Mouse (Mus musculus) T-helper 17 cell (primary cell): ENCODE measurements at regions not wholly inside any gene's neighbourhood (a gene's known extent, or its start where the extent isn't known, plus 50 kb on each side); places are given as distances from the start of the nearest gene placed in this dataset.

Experiments
- in situ Hi-C, 2 experiments: fragments of 300-600 bp; cut with MboI, MseI; formaldehyde crosslinking; loops; 1 replicate in 1 of 2; 2 replicates in 1 of 2; pipeline ENCODE4 v1.15.1; 2025; ENCODE audit warnings: high pct_unique_total_duplicates in 2 of 2

DNA sequence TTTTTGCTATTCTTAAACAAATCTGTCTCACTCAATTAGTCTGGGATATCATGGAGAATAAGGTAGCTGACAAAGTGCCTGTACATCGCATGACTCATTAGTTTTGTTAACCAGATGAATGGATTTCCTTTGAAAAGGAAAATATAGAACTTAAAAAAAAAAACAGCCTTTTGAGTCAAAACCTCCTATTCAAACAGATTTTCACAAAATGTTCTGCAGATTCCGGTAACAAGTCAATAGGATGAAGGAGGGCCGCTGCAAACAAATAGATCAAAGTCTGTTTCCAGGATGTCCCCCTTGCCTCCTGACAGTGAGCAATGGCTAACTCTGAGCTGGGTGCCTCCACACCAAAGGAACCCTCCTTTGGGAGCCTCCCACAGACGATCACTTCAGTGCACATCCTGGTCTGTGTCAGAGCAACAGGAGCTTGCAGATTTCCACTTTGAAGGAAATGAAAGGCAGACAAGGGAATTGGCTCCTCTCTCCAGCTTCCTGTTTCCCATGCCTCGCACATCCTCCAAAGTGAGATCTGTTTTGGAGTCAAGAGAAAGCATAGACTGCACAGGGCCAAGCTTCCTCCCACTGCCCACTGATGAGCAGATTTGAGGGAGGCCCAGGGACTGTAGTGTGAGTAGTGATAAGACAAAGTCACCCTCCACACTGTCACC lies 243.8 kb upstream of the Gadl1 start:
- in situ Hi-C loops, result no loop called here

- in situ Hi-C loops, result no loop called here
Measured at GRCm38 (mm10) chr9:115666530-115666929, 242.7 kb upstream of the Gadl1 start.

DNA sequence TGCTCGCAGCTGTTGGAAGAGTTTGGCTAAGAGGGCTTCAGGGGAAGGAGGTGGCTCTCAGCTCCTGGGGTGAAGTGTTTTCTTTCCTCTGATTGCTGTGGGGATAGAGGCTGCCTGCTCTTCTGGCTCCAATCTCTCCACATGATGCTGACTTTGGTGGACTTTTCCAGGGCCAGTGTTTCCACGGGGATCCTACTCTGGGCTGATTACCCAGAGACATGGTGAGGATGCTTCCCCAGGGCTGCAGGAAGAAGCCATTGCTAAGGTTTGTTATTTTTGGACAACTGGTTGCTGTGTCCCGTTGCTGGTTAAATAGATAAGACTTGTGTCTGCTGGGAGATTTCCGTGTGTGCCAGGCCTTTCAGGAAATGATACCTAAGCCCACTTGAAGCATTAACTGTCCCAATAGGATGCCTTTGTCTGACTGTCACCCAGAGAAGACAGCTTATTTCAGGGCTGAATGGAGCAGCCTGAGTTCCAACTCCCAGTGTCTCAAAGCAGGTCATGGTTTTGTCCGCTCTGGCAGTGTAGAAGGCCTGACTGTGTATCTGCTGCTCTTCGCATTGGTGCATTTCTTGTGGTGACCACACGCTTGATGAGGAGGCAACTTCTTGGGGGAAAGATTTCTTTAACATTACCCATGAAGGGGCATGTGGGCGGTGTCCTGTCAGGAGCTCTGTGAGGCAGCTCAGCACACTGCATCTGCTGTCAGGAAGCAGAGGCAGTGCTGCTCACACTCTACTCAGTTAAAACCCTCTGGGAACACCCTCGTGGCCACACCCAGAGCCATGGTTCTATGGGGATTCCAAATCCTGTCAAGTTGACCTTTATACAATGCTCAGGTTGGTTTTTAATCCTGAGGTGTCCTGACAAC lies 228.3 kb upstream of the Gadl1 start:
- in situ Hi-C loops, result no loop called here

- in situ Hi-C loops, result no loop called here
Measured at GRCm38 (mm10) chr9:115681841-115682240, 227.4 kb upstream of the Gadl1 start.

DNA sequence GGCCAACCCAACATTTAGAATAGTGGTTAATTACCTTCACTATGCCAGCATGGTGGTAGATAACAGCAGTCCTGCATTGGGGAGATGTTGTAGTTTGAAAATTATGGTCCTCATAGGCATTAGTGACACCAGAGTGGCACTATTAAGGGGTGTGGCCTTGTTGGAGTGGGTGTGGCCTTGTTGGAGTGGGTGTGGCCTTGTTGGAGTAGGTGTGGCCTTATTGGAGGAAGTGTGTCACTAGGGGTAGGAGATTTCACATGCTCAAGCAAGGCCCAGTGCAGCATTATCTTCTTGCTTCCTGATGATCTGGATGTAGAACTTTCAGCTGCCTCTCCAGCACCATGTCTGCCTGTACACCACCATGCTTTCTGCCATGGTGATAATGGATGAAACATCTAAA lies 225.3 kb upstream of the Gadl1 start:
- in situ Hi-C loops, result no loop called here

DNA sequence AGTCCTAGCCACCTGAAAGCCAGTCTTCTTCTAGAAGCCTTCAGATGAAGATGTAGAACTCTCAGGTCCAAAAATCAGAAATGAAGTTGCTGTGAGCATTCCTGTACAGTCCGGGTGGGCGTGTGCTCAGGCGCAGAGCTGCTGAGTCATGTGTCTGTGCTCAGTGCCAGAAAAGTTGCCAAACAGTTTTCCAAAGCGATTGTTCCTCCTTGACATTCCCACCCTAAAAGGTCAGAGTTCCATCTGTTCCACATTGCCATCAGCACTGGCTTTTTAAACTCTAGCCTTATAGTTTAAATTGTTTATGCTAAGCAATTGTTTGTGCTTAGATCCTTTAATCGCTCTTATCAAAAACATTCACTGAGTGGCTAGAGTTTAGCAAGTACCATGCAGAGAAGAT lies 222.7 kb upstream of the Gadl1 start:
- in situ Hi-C loops, result no loop called here

DNA sequence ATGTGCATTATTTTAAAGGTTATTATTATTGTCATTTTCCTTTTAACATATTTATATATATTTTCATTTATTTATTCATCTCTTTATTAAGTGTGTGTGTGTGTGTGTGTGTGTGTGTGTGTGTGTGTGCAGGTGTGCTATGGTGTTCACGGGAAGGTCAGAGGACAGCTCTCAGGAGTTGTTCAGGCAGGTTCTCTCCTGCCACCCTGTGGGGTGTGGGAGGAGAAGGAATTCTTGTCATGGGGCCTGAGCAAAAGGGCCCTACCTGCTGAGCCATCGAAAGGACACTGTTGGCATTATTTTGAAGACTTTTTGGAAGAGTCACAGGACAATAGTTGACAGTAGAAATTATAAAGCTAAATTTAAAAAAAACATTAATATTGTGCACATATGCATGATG lies 216.4 kb upstream of the Gadl1 start:
- in situ Hi-C loops, result loop anchor here in 1 of 2 experiments (5.0 kb wide), 1 partner anchor 106 kb away; no protein-coding TSS in a partner anchor

DNA sequence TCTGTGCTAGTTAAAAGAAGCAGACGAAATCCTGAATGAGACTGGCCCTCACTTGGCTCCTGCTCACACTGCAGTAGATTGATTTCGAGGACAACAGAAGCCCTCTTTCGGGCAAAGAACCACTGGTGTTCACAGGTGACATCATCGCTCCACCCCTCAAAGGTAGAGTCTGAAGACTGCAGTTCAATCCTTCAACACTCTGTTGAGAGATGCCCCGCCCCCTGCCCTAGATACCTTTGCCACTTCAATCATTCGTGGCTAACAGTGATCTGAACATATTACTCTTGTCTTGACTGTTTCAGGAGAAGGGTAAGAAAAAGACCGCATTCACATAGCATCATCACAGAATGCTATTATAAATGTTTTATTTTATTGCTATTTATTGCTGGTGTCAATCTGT lies 205.5 kb upstream of the Gadl1 start:
- in situ Hi-C loops, result loop anchor here (5.0 to 25.0 kb wide), 2 partner anchors 91 to 334 kb away; no protein-coding TSS in a partner anchor

- in situ Hi-C loops, result loop anchor here (5.0 to 25.0 kb wide), 2 partner anchors 92 to 333 kb away; no protein-coding TSS in a partner anchor
Measured at GRCm38 (mm10) chr9:115704249-115704648, 205.0 kb upstream of the Gadl1 start.

- in situ Hi-C loops, result loop anchor here in 1 of 2 experiments (25.0 kb wide), 1 partner anchor 332 kb away; no protein-coding TSS in a partner anchor
Measured at GRCm38 (mm10) chr9:115705761-115706160, 203.5 kb upstream of the Gadl1 start.

DNA sequence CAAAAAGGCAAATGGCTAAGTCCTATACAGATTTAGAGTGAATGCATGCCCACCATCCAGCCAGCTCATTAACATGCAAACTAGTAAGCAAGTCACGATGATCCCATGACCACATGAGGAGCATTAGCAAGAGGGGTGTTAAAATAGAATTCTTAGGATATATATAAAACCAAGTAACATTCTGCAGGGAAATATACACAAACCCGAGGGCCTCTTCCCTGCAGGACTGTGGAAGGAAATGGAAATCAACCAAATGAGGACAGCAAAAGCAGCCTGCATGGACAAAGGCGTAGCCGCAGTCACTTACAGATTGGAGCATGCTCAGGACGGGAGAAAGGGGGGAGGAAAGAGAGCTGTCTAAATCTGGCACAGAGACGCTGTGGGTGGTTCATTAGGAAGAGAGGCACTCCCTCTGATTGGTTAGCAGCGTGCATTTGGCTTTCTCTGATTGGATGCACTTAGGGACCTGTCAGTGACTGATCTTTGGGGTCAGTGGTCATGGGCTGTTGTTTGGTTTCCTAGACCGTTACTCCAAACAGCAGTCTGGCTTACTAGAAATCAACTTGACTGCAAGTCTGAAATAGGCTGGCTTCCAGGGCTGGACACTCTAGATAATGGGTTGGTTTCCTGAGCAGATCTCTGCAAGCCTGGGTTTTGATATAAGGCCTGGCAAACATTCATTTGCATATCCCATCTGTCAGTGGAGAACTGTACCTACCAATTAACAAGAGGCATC lies 200.9 kb upstream of the Gadl1 start:
- in situ Hi-C loops, result loop anchor here in 1 of 2 experiments (25.0 kb wide), 1 partner anchor 329 kb away; no protein-coding TSS in a partner anchor

- in situ Hi-C loops, result loop anchor here (5.0 to 25.0 kb wide), 2 partner anchors 327 to 342 kb away; no protein-coding TSS in a partner anchor
Measured at GRCm38 (mm10) chr9:115710039-115710739, 199.1 kb upstream of the Gadl1 start.

DNA sequence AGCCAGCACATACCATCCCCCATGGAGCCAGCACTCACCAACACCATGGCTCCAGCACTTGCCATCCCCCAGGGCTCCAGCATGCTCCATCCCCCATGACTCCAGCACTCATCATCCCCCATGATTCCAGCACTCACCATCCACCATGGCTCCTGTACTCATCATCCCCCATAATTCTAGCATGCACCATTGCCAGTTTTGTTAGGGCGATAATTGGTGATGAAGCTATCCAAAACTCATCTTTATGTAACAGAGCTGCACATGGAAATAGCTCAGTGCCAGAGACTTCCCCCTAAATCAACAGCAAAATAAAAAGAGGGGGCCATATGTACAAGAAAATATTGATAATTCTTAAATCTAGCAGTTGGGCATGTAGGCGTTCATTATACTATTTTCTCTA lies 188.9 kb upstream of the Gadl1 start:
- in situ Hi-C loops, result loop anchor here in 1 of 2 experiments (25.0 kb wide), 1 partner anchor 317 kb away; no protein-coding TSS in a partner anchor

DNA sequence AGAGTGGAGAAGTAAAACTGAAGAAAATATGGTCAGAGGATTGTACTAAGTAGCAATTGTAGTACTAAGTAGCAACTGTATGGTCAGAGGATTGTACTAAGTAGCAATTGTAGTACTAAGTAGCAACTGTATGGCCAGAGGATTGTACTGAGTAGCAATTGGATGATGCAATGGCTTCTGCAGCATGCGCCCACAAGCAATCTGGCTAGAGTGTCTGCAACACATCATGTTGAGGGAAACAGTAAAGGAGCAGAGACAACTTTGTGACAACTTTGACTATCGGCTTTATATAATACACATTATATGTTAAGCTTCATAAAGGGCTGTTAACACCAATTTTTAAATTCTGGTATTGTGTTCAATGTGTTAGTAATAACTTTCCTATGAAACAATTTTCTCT lies 188.4 kb upstream of the Gadl1 start:
- in situ Hi-C loops, result loop anchor here in 1 of 2 experiments (25.0 kb wide), 1 partner anchor 316 kb away; no protein-coding TSS in a partner anchor

DNA sequence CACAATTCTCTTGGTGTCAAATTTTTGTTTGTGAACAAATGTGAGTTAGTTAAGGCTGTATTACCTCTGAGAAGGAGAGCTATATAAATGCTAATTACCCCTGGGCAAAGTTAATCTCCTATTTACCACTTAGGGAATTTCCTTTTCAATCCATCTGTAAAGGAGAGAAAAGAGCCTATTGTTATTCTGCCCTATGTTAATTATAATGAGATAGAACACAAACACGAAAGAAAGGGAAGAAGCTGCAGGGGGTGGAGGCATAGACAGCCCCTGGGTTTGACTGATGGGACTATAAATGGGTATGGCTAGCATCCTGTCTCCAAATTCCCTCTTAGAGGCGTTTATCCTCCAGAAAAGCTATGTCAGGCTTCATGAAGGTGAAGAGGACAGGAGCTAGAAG lies 185.2 kb upstream of the Gadl1 start:
- in situ Hi-C loops, result loop anchor here in 1 of 2 experiments (25.0 kb wide), 1 partner anchor 313 kb away; no protein-coding TSS in a partner anchor

GRCm38 (mm10) chr9:115727361-115727760 lies 181.9 kb upstream of the Gadl1 start:
- in situ Hi-C loops, result loop anchor here in 1 of 2 experiments (5.0 kb wide), 1 partner anchor 685 kb away; no protein-coding TSS in a partner anchor

- in situ Hi-C loops, result no loop called here
Measured at GRCm38 (mm10) chr9:115731557-115731956, 177.7 kb upstream of the Gadl1 start.

DNA sequence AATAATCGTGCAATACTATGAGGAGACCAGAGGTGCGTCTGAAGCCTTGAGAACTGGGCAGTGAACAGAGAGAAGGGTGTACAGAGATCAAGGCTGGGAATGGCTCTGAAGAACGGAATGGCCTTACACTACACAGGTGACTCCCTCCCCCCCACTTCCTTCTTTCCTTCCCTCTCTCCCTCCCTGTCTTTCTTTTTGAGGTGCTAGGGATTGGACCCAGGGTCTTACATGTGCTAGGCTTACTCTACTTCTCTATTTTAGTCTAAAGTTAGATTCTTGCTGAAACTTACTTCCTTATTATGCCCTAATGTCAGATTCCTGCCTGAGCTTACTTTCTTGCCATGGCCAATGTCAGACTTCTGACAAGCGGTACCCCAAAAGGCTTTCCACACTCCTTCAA lies 176.2 kb upstream of the Gadl1 start:
- in situ Hi-C loops, result no loop called here

DNA sequence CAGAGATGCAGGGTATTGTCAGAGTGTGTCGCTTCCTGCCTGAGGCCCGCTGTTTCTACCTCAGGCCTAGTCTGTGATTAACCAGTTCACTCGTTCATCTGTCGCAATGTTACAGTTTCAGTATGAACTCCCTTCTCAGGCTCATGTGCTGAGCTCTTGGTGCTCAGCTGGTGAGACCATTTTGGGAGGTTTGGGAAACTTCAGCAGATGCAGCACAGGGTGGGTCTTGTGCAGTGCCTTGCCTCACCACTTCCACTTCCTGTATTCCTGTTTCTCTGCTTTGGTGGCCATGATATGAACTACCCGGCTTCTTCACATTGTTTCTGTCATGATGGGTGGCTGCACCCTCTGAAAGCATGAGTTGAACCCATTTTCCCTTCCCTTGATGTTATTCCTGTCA lies 169.3 kb upstream of the Gadl1 start:
- in situ Hi-C loops, result no loop called here

DNA sequence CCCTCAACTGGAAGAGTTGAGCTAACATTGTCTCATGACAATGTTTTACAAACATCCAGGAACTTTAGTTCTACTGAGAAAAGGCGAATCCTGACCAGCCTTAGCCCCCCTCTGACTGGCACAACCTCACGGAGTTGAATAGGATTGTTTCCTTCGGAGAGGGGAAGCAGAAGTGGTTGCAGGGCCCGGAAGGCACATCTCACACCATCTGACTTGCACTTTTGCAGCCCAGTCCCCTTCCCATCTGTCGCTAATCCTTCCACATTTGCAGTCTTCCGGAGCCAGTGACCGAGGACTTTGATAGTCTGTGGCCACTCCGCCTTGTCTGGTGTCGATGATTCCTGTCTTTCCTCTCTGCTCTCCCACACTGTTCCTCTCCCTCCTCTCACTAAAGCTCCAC lies 162.8 kb upstream of the Gadl1 start:
- in situ Hi-C loops, result no loop called here

DNA sequence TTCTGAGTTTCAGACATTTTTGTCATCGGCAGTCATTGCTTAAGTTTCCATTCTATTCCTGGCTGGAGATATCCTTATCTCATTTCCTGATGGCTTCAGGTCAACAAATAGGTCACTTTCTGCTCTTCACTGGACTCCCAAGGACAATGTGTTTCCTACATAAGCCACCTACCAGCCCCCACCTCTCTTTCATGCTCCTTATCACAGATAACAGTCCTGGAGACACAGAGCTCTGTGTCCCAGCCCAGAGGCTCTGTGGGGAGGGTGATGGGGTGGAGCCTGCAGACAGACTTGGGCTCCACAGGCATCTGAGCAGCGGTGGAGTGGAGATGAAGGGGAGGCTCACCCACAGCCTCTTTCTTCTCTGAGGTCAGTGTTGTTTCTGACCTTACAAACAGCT lies 148.8 kb upstream of the Gadl1 start:
- in situ Hi-C loops, result no loop called here
